Mouse (Mus musculus): ENCODE measurements around the gene Usp45.

Gene Usp45

DNA sequence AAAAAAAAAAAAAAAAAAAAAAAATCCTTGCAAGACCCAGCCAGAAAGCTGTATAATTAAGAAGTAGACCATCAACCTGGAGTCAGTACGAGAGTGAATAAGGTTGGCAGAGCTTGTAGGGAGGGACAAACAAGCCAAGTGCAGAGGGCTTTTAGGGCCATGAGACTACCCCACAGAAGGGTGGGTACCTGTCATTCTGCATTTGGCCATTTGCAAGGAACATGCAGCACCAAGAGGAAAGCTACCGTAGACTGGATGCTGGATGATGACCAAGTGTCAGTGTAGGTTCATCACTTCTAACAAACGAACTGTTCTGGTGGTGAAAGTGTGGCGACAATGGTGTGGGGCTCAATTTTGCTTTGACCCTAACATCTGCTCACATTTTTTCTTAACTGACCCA is 22.9 kb downstream of the Usp45 start:
- DNase-seq (ENCODE audit: low spot score), result no peak

DNA sequence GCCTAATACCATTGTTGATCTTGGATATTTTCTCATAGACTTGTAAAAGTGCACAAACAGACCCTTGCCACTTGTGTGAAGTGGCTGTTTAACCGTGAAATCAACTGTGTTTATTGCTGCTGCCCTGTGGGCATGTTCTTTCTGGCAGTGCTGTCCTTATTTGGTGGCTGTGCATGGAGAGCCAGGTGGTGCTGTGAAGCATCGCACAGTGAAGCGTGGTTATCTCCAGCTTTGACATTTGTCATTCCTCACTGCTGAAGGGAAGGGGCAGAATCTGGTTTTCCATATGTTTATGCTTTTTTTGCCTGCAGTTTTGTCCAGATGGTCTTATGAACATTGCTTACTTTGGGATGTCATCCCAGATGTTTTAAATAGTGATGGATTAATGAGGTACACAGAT is 26.7 kb downstream of the Usp45 start:
- peak; percentile 31 for DNase-seq (ENCODE audit: low spot score)

DNA sequence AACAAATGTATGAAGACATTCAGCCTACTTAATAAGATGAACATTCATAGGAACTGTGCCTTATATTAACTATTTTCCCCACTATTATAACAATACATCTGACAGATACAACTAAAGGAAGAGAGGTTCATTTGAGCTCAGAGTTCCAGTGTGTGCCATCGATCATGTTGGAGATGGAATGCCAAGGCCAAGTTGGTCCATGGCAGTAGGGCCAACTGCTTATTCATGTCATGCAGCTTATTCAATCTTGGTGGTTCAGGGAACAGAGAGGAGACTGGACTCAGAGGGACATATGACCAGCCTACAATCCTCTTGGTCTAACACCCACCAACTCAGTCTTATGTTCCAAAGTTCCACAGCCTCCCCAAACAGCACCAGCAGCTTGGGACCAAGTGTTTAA is 34.1 kb downstream of the Usp45 start:
- DNase-seq (ENCODE audit: low spot score), result no peak

DNA sequence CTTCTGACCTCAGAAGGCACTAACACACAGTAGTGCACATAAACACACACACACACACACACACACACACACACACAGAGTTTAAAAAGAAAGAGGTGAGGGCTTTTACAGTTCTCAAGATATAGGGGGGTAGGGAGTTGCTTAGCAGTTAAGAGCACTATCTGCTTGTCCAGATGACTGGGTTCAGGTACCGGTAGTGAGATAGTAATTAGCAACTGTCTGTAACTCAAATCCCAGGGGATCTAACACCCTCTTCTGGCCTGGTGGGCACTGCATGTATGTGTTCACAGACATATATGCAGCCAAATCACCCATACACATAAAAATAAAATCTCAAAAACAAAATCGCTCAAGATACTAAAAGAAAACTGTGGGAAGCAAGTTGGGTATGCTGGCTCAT is 34.7 kb downstream of the Usp45 start:
- no peak for DNase-seq (ENCODE audit: low spot score)

- DNase-seq (ENCODE audit: low spot score), result no peak
These were observed 40.2 kb downstream of the Usp45 start for GRCm38 (mm10) chr4:21807204-21807603.

DNA sequence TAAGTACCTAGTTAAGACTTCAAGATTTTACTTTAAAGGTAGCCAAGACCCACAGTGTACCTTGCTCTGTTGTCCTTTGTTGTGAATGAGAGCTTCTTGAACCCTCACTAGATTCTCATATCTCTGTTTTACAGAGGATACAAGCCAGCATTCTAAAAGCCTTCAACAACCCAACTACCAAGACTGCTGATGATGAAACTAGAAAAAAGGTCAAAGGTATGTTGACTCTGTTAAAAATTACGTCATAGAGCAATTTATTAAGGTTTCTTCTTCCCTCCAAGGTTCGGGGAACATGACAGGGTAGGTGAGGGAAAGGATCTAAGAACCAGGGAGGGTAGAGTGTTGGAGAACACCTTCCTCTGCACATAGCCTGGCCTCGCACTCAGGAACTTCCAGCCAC is 43.7 kb downstream of the Usp45 start:
- no peak for DNase-seq (ENCODE audit: low spot score)

- no peak for DNase-seq (ENCODE audit: low spot score)
These were observed 45.7 kb downstream of the Usp45 start for GRCm38 (mm10) chr4:21812635-21813034.

- peak; percentile 40 for DNase-seq (ENCODE audit: low spot score)
These were observed 47.1 kb downstream of the Usp45 start for GRCm38 (mm10) chr4:21814029-21814428.

DNA sequence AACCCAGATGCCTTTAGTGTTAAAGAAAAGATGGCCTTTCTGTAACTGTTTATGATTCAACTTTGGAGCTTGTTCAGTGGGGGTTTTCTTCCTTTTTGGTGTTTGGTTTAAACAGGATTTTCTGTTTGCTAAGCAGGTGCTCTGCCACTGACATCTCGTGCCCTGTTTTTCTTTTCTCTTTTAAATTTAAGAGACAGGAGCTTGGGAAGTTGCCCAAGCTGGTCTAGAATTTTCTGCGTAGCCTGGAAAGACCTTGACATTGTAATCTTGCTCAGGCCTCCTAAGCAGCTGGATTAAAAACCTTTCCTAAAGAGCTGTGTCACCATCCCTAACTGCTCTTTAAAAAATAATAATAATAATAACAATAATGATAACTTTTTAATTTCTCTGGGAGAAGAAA is 59.7 kb downstream of the Usp45 start:
- no peak for DNase-seq (ENCODE audit: low spot score)

- no peak for DNase-seq (ENCODE audit: low spot score)
These were observed 65.9 kb downstream of the Usp45 start for GRCm38 (mm10) chr4:21832844-21833243.

DNA sequence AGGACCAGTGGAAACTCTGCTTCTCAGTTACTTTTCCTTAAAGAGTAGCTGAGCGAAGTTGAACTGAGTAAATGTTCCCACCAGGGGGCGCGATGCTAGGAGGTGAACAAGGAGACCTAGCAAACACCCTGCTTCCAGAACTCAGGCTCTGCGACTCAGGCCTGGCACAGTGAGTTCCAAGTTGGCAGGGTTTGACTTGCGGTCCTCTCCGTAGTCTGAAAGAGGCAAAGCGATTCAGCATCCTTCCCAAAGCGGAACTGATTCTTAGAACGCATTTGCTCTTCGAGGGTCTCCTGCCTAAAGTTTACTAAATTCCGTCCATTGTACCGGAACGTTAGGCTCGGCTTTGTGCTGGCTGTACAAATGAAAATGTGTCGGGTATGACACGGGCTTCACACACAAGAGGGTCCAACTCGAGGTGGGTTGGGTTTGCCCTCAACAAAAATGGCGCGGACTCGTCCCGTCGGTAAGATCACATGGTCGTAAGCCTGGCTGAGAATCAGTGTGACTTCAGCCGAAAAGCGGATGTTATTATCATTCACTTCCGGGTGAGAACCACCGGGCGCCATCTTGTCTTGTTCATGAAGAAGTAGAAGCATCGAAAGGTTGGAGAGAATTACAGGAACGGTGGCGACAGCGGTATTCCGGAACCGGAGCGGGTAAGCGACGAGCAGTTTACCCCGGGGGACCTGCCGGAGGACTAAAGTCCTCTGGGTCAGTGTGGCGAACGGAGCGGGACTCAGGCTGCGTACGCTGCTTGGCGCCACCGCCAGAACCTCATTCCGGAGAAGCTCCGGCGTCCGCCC is 80.7 kb downstream of the Usp45 start, which contains the start of gene Pnisr:
TSS of gene Pnisr (plus strand) at position 103 of the 806 bp plus-strand sequence.
- DNase-seq (ENCODE audit: low spot score), result peak; percentile 97

DNA sequence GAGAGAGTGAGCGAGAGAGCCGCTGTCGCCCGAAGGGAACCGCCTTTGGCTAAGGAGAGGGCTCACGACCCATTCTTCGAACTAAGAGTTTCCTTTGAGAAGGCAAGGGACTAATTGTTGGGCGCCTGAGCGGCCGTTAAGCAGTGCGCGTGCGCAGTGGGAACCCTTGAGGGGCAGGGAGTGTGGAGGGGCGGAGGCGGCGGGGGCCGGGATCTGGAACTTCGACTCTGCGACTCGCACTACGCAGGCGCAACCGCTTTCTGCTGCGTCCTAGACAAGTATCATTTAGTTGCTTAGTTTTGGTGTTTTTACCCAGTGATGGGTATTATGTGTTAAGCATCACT is 81.3 kb downstream of the Usp45 start:
- peak; percentile 80 for DNase-seq (ENCODE audit: low spot score)

DNA sequence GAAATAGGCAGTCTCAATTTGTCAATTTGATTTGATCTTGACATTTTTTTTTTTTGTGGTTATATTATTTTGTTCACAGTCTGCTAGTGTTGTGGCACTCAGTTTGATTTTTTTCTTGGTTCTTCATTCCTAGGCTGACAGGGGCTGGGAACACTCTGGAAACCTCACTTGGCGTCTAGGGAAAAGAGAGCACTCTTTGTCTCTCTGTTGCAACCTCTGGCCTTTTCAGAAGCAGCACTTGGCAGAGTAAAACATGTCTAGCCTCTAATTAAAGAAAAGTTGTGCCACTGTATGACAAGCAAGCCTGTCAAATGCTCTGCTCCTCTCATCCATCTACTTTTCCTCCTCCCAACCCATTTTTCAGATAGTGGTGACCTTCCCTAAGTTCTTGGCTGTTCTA is 90.5 kb downstream of the Usp45 start:
- DNase-seq (ENCODE audit: low spot score), result no peak

DNA sequence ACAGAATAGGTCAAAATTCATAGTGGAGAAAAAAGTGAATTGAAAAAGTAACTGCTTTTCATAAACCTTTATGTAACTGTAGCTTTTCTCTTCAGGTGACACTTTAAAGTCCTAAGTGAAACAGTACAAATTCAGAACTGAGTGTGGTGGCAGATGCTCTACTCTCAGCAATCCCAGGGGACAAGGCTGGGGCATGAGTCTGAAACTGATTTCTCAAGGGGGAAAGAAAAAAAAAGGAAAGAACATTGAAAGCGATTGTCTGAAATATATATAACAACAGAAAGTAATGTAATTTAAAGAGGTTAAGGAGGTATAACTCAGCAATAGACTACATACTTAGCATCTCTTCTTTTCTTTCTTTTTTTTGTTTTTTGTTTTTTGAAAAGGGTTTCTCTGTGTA is 98.3 kb downstream of the Usp45 start:
- DNase-seq (ENCODE audit: low spot score), result no peak

DNA sequence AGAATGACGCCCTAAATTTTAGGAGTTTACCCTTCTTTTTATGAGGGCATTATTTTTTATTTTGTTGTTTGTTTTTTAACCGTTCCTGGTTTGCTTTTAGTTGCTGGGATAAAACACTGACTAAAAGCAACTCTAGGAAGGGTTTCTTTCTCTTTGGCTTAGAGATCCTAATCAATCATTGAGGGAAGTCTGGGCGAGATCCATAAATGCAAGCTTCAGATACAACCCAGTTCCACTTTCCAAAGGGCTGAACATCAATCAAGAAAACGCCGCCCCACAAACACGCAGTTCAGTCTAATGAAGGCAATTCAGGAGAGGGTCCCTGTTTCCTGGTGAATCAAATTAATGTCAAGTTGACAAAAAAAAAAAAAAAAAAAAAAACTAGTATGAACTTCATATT is 111.8 kb downstream of the Usp45 start:
- no peak for DNase-seq (ENCODE audit: low spot score)

GRCm38 (mm10) chr4:21879565-21880220 is 112.7 kb downstream of the Usp45 start, which contains the start of gene Coq3:
Gene Coq3, plus strand, starts transcription at chr4:21879673.
- DNase-seq (ENCODE audit: low spot score), result peak; percentile 67

DNA sequence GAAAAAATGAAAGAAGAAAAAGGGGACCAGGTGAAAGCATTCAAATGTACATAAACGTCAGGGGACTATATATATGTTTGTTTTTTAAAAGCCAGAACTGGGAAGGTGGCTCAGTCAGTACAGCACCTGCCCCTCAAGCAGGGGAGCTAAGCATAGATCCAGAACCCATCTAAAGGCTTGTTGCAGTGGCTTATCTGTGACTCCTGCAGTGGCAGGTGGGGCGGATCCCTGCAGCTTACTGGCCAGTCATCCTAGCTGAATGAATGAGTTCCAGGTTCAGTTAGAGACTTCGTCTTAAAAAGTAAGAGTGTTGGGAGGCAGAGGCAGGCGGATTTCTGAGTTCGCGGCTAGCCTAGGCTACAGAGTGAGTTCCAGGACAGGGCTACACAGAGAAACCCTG is 115.8 kb downstream of the Usp45 start:
- DNase-seq (ENCODE audit: low spot score), result no peak

GRCm38 (mm10) chr4:21885831-21886230 is 118.9 kb downstream of the Usp45 start:
- DNase-seq (ENCODE audit: low spot score), result no peak

Data from layer of hippocampus, adult 9-10 months (tissue).